Mouse (Mus musculus): ENCODE results near the gene Ptrh1. TPM values are rescaled to one million over a fixed set of nuclear protein-coding genes. Genes with fewer than 3 reads are reported as not detected.
A peak's percentile ranks its signal among the peaks of the same experiment; 100 is the strongest.

The Ptrh1 gene
- polyA plus RNA-seq, 1 experiment from 2014 or later: 5.1 TPM

DNA sequence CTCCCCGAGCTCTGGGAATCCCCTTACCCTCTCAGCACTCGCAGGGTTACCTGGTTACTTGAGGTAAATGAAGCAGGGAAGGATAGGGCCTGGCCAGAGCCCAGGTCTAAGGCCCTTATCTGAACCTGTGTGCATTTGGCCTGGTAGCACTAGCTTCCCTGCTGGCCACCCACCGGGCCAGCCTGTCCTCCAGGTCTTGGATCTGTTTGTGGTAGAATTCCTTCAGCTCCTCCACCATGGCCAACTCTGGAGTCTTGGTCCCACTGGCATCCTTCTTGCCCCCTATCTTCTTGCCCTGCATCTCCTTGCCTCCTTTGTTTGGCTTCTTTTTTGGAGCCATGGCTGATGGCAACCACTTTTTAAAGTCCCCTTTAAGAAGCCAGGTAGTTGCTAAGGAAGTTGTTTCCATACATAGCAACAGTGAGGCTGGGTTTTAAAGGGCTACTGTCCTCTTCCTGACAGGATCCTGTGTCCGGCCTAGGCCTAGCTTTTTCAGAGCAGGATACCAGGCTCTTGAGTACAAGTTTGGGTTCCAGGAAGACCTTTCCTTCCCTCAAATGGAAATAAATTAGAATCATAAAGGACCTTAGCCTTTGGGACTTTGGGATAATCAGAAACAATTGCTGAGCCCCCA, 8.6 kb downstream of the Ptrh1 start, which contains the start of gene Cfap157:
TSS of gene Cfap157 (minus strand) at position 381 of the 634 bp plus-strand sequence.
- H3K27me3 ChIP-seq (ENCODE audit: insufficient read depth, poor library complexity, severe bottlenecking): no peaks in the 10 kb centered on the region
- peaks cover 16% of the 10 kb centered on the region for H3K4me1 ChIP-seq
- H3K9me3 ChIP-seq: no peaks in the 10 kb centered on the region
- no peaks in the 10 kb centered on the region for H3K36me3 ChIP-seq
- 47% methylated on average over 4 of the region's 4 CpGs for WGBS
- no peak within 1 kb of the TSS; the same call in 1 of the 2 replicates for H3K4me3 ChIP-seq
- peak within 1 kb of the TSS; percentile 69 for H3K27ac ChIP-seq
- DNase-seq (ENCODE audit: low spot score): no peak

DNA sequence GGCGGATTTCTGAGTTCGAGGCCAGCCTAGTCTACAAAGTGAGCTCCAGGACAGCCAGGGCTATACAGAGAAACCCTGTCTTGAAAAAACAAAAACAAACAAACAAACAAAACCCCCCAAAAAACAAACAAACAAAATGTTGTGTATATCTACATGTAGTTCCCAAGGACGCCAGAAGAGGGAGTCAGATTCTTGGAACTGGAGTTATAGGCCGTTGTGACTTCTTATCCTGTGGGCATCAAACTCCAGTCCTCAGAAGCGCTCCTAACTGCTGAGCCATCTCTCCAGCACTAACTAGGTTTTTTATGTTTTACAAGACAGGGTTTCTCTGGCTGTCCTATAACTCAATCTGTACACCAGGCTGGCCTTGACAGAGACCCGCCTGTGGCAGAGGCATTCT, 11.6 kb downstream of the Ptrh1 start:
- Histone ChIP-seq H3K4me1 (peaks cover 8% of the 10 kb centered on the region), H3K9me3 (no peaks in the 10 kb centered on the region), H3K27ac (no peak overlapping the region), H3K36me3 (0 out of 2 replicates have a peak, but pooled peaks cover 4% of the 10 kb centered on the region), H3K4me3 (no peak overlapping the region), H3K27me3 (ENCODE audit: insufficient read depth, poor library complexity, severe bottlenecking) (no peaks in the 10 kb centered on the region)
- DNase-seq (ENCODE audit: low spot score): no peak
- WGBS: 58% methylated on average over 6 of the region's 6 CpGs

DNA sequence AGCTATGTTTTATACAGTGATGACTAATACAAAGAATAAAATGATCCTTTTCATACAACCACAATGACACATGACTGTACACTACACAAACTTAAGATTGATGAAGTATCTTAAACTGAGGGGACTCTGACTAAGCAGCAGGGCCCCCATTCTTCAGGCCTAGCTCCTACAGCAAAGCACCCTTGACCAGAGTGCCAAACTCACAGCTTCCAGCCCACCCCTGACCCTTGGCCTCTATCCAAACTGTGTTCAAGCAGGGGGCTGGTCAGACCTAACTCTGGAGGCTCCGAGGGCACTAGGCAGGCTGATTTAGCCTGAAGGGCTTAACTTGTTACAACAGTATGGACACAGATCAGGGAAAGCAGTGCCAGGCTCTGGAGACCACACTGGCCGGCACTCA, 13.0 kb downstream of the Ptrh1 start:
- no peak overlapping the region for H3K4me3 ChIP-seq
- no peaks in the 10 kb centered on the region for H3K27me3 ChIP-seq (ENCODE audit: insufficient read depth, poor library complexity, severe bottlenecking)
- no peak overlapping the region for H3K27ac ChIP-seq
- peaks cover 11% of the 10 kb centered on the region for H3K36me3 ChIP-seq
- 59% methylated on average over 2 of the region's 2 CpGs for WGBS
- H3K9me3 ChIP-seq: no peaks in the 10 kb centered on the region
- no peak for DNase-seq (ENCODE audit: low spot score)
- peaks cover 8% of the 10 kb centered on the region for H3K4me1 ChIP-seq

DNA sequence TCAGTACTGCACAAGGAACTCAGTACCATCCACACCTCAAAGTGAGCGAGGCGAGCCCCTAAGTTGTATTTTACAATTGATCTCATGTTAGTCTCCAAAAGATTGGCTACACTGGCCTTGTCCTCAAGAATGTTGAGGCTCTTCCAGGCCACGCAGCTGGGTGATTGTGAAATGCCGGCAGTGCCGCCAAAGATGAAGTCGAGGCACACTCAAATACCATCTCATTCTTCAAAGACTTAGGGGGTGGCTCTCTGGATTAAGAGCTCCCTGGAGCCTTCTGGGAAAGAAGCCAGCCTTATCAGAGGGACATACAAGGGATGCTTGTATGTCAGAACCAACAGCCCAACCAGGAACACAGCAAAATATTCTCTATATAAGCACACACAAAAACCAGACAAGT, 15.7 kb downstream of the Ptrh1 start:
- no peak for DNase-seq (ENCODE audit: low spot score)
- no peaks in the 10 kb centered on the region for H3K9me3 ChIP-seq
- H3K27me3 ChIP-seq (ENCODE audit: insufficient read depth, poor library complexity, severe bottlenecking): no peaks in the 10 kb centered on the region
- H3K4me1 ChIP-seq: no peaks in the 10 kb centered on the region; the same call in 1 of the 2 replicates
- H3K4me3 ChIP-seq: no peak overlapping the region
- H3K27ac ChIP-seq: no peak overlapping the region
- 74% methylated on average over 6 of the region's 6 CpGs for WGBS
- peaks cover 36% of the 10 kb centered on the region for H3K36me3 ChIP-seq

DNA sequence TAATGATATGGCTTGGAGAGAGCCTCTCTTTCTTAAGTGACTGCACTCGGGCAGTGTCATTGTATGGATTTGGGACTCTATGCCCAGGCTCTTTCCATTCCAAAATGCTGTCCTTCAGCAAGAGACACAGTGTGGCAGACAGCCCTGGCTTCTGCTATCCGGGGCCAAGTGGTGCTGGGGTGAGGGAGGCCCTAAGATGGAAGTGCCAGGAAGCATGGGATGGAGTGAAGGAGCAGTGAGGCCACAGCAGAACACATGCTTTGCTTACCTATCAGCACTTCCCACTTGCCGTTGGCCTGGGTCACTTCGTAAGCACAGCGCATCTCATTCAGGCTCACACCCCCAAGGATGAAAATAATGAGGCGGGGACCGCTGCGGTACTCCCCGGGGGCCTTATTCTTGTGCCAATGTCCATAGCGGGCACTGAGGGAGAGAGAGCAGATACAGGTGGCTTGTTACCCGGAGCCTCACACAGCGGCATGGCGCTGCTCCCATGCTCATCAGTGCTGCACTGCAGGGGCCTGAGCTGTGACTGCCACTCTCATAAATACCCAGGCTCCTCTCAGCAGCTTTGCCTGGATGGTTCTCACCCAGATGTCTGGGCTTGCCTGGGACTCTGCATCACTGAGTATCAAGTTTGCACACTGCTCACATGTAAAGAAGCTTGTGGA, 20.3 kb downstream of the Ptrh1 start:
- no peaks in the 10 kb centered on the region for H3K27me3 ChIP-seq (ENCODE audit: insufficient read depth, poor library complexity, severe bottlenecking)
- H3K36me3 ChIP-seq: peaks cover 66% of the 10 kb centered on the region
- no peak overlapping the region for H3K4me3 ChIP-seq
- DNase-seq (ENCODE audit: low spot score): no peak
- H3K27ac ChIP-seq: no peak overlapping the region
- WGBS: 82% methylated on average over 13 of the region's 13 CpGs
- no peaks in the 10 kb centered on the region for H3K9me3 ChIP-seq
- H3K4me1 ChIP-seq: peaks cover 21% of the 10 kb centered on the region

DNA sequence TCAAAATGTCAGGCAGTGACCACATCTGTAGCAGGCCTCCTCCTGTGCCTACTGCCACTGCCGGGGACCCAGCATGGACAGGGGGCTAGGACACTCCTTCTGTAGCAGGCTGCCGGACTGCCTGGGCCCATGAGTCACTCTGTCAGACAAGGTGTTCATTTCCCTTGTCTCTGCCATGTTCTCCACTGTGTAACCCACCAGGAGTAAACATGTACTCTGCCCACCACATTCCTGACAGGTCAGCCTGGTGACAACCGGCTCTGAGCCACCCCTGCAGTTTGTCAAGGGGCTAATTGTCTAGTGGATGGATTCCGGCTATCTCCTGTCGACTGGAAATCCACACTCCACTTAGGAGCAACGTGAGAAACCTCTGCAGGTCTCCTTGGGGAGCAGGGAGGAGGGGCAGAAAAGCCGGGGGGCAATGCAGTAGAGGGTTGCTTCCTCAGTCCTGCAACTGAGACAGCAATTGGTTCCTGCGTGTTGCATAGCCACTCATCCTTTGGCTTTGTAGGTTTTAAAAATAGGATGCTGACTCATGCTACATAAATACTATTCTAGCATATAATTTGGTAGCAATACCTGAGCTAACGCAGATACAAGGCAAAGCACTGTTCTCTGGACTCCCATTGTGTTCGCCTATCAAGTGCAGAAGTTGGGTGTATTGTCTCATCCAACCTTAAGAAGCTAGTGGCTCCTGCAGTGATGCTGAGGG, 22.8 kb downstream of the Ptrh1 start:
- H3K36me3 ChIP-seq: peaks cover 78% of the 10 kb centered on the region
- peaks cover 21% of the 10 kb centered on the region for H3K4me1 ChIP-seq
- H3K27me3 ChIP-seq (ENCODE audit: insufficient read depth, poor library complexity, severe bottlenecking): no peaks in the 10 kb centered on the region
- peak overlapping the region; percentile 67; the same call in 1 of the 2 replicates for H3K27ac ChIP-seq
- H3K9me3 ChIP-seq: no peaks in the 10 kb centered on the region
- peak; percentile 79 for DNase-seq (ENCODE audit: low spot score)
- 40% methylated on average over 10 of the region's 10 CpGs for WGBS
- H3K4me3 ChIP-seq: no peak overlapping the region

DNA sequence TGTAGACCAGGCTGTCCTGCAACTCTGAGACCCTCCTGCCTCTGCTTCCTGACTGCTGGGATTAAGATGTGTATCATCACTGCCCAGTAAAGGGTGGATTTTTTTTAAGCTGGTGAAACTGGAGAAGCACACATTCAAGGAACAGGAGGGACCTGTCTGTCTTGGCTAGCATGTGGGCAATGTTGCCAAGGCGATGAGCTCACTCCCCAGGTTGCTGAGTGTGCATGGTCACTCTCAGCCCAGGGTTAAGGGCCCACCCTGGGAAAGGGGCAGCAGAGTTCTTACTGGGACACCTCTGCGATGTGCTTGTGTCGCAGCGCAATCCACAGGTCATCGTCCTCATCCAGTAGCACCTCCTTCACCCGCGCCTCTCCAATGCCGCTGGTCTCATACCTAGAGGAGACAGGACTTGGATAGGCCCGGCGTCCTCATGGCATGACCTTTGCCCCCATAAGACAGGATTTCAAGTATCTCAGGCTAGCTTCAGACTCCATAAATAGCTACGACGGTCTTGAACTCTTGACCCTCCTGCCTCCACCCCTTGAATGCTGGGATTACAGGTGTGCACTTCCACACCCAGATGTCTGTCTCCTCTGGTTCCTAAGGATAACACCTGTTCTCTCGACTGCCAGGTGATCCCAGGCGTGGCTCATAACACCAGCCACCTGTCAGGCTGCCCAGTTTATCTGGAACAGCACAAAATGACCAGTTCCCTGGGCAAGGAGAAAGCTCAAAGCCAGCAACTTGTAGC, 33.4 kb downstream of the Ptrh1 start:
- no peak overlapping the region for H3K4me3 ChIP-seq
- H3K27me3 ChIP-seq (ENCODE audit: insufficient read depth, poor library complexity, severe bottlenecking): no peaks in the 10 kb centered on the region
- WGBS: 82% methylated on average over 14 of the region's 14 CpGs
- no peak for DNase-seq (ENCODE audit: low spot score)
- H3K36me3 ChIP-seq: peaks cover 68% of the 10 kb centered on the region
- no peaks in the 10 kb centered on the region for H3K9me3 ChIP-seq
- no peak overlapping the region for H3K27ac ChIP-seq
- H3K4me1 ChIP-seq: peaks cover 4% of the 10 kb centered on the region; the same call in 1 of the 2 replicates

DNA sequence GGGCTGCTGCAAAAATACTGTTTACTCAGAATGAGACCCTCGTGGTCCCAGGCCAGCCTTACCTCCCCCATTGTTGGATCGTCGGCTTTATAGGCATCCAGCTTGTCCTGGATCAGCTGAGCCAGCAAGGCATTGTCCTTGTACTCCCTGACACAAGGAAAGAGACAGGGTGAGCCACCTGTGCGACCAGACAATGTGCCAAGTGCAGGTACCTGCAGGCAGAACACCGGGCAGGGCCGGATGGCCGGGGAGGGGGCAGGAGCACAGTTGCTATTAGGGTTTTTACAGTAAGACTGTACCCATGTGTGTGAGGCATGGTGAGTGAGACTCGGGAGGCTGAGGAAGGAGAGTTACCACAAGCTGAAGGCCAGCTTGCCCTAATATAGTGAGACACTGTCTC, 36.4 kb downstream of the Ptrh1 start:
- DNase-seq (ENCODE audit: low spot score): no peak
- Histone ChIP-seq H3K9me3 (no peaks in the 10 kb centered on the region), H3K36me3 (peaks cover 58% of the 10 kb centered on the region), H3K4me1 (peaks cover 4% of the 10 kb centered on the region; the same call in 1 of the 2 replicates), H3K27me3 (ENCODE audit: insufficient read depth, poor library complexity, severe bottlenecking) (no peaks in the 10 kb centered on the region), H3K27ac (0 out of 2 replicates have a peak overlapping the region, but pooled peaks have one; percentile 4), H3K4me3 (no peak overlapping the region)
- WGBS: 81% methylated on average over 8 of the region's 8 CpGs

DNA sequence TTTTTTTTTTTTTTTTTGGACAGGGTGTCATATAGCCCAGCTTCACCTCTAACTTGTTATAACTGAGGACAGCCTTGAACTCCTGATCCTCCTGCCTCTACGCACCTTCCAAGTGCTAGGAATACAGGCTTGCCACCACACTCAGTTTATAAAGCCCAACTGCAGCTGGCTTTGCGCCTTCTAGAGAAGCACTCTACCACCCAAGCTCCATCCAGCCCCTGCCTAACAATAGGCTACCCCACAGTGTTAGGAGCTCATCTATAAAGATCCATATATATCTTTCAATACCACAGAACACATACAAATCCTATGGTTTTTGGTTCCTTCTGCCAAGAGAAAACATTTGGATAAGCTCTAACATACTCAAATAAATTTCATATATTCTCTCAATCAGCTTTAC, 40.9 kb downstream of the Ptrh1 start:
- WGBS: 95% methylated on average over 2 of the region's 2 CpGs
- H3K27ac ChIP-seq: no peak overlapping the region
- no peaks in the 10 kb centered on the region; the same call in 1 of the 2 replicates for H3K4me1 ChIP-seq
- peaks cover 39% of the 10 kb centered on the region; the same call in 1 of the 2 replicates for H3K36me3 ChIP-seq
- no peaks in the 10 kb centered on the region for H3K27me3 ChIP-seq (ENCODE audit: insufficient read depth, poor library complexity, severe bottlenecking)
- no peak for DNase-seq (ENCODE audit: low spot score)
- no peak overlapping the region for H3K4me3 ChIP-seq
- H3K9me3 ChIP-seq: no peaks in the 10 kb centered on the region

DNA sequence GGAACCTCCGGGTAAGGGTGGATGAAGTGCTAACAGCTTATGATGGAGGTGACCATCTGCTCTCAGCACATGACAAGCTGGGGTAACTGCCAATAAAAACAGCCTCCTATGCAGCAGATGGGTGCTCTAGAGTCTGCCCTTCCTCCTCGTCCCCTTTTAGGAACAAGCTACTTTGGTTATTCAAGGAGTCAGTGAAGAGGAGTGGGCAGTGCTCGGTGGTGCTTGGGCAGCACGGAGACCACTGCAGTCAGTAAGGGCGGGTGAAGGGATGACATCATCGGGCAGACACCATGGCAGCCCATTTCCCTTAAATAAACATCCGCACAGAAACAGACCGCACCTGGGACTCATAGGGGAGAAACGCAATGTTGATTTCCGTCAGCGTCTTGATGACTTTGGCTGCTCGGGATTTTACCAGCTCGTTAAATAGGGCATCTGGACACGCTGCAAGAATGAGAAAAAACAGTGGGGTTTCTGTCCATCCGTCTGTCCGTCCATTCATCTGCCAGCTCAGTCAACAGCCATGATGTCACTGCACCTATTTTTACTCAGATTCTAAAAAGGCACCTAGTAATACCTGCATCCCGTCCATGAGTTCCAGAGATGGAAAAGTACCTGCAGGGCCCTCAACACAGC, 41.5 kb downstream of the Ptrh1 start:
- Histone ChIP-seq H3K27me3 (ENCODE audit: insufficient read depth, poor library complexity, severe bottlenecking) (no peaks in the 10 kb centered on the region), H3K4me3 (no peak overlapping the region), H3K4me1 (no peaks in the 10 kb centered on the region; the same call in 1 of the 2 replicates), H3K36me3 (peaks cover 33% of the 10 kb centered on the region; the same call in 1 of the 2 replicates), H3K27ac (no peak overlapping the region), H3K9me3 (no peaks in the 10 kb centered on the region)
- 65% methylated on average over 17 of the region's 17 CpGs for WGBS
- DNase-seq (ENCODE audit: low spot score): no peak

DNA sequence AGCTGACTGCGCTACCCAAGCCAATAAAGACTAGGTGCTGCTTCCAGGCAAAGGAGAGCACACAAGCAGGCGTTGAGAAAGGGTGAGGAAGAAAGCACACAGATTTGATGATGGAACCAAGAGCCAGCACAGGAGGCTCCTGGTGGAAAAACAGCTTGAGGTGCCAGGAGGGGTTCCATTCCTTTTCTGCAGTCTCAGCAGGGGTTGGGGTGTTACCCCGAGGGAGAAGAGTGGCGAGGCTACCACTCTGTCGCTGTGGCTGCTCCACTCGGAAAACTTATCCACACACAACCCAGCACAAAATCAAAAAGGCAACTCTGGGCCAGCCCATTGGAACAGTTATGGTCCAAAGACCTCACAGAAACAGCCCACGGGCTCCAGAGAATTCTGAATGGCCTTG, 42.0 kb downstream of the Ptrh1 start:
- H3K36me3 ChIP-seq: peaks cover 33% of the 10 kb centered on the region; the same call in 1 of the 2 replicates
- no peak for DNase-seq (ENCODE audit: low spot score)
- H3K4me1 ChIP-seq: peaks cover 3% of the 10 kb centered on the region
- 58% methylated on average over 7 of the region's 7 CpGs for WGBS
- H3K9me3 ChIP-seq: no peaks in the 10 kb centered on the region
- H3K27ac ChIP-seq: no peak overlapping the region
- no peak overlapping the region for H3K4me3 ChIP-seq
- no peaks in the 10 kb centered on the region for H3K27me3 ChIP-seq (ENCODE audit: insufficient read depth, poor library complexity, severe bottlenecking)

DNA sequence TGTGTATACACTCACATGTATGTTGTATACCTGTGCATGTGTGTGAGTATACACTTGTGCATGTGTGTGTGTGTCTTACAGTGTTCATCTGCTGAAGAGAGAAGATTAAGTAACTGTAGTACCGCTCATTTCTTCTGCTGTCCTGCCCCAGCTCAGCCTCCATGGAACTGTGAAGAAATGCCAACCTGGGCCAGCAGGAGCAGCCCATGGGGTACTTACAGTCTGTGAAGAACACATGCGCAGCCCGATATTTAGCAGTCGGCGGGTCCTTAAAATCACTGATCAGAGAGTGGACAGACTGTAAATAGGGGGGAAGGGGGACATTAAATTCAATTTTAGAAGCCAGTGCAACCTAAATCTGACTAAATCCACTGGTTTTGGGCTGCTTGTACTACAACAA, 42.6 kb downstream of the Ptrh1 start:
- Histone ChIP-seq H3K4me1 (peaks cover 9% of the 10 kb centered on the region), H3K27ac (no peak overlapping the region), H3K4me3 (no peak overlapping the region), H3K27me3 (ENCODE audit: insufficient read depth, poor library complexity, severe bottlenecking) (no peaks in the 10 kb centered on the region), H3K9me3 (no peaks in the 10 kb centered on the region), H3K36me3 (peaks cover 27% of the 10 kb centered on the region; the same call in 1 of the 2 replicates)
- no peak for DNase-seq (ENCODE audit: low spot score)
- WGBS: 90% methylated on average over 5 of the region's 5 CpGs

Measured in heart, embryonic 10.5 days (tissue).